Mouse (Mus musculus): ENCODE data around the gene A730009L09Rik.

The A730009L09Rik gene

DNA sequence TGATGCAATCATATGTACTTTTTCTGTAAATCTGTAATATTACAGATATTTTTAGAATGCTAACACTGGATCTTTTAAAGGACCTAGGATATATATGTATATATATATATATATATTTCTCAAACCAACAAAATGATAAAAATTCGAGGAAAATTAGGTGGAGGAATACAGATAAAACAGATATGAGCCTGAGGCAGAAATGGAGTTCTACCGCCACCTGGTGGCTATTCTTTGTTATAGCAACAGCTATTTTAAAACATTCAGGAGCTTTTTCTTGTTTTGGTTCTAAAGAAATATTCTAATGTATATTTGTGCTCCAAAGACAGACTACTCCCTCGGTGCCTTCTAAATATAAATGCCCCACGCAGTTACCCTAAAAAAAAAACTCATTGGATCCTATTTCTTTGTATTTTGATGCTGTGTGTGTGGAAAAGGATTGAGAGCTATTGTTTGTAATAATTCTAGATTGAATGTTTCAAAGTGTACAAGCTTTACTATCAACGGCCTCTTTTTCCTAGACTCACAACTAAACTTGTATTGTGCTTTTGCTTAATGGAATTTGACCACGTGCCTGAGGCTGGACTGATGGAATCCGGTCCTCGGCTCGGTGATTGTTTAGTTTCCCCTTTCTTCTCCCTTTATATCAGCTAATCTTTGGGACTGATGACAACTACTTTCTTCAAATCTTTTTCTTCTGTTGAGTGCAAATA lies 44.8 kb downstream of the A730009L09Rik start:
- no peak for DNase-seq (ENCODE audit: low spot score in 2 of 2)

DNA sequence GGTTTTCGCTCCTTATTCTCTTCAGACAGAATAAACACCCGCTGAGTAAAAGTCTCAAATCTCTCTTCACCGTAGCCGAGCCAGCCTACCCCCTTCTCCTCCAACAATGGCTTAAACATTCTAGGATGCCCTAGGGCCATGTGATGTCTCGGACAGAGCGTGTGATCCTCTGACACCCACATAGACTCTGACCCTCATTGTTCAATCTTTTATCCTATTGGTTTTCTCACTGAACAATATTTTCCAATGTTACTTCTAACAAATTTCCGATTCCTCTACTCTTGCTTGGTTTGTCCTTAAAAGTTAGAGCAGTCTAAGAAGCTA lies 45.3 kb downstream of the A730009L09Rik start:
- no peak for DNase-seq (ENCODE audit: low spot score in 2 of 2)

Data from right cerebral cortex, postnatal 36 days (tissue).